Mouse (Mus musculus) embryonic facial prominence, embryonic 14.5 days (tissue): ENCODE results near the gene Myo5c. TPM values are rescaled to one million over a fixed set of nuclear protein-coding genes. Genes with fewer than 3 reads are reported as not detected.

Experiments used
- ATAC-seq: fragments of 200-750 bp; cut with Nextera tagmentation; 2 replicates; pipeline ENCODE4 v1.8.0; 2017; ENCODE audit warnings: low read depth, moderate number of reproducible peaks, moderate TSS enrichment
- DNase-seq: peaks from one replicate; pipeline ENCODE4 v3.0.0-alpha.2; 2015; ENCODE audit warnings: low spot score
- H3K27ac ChIP-seq: fragments of 300-500 bp; sonication (generic); replicated peaks from 2 replicates; pipeline ENCODE4 v1.5.1; 2014; ENCODE audit warnings: low read depth, mild to moderate bottlenecking, low read length, moderate library complexity
- H3K27me3 ChIP-seq: fragments of 300-500 bp; sonication (generic); replicated peaks from 2 replicates; pipeline ENCODE4 v1.6.1; 2014; ENCODE audit warnings: low read length; ENCODE audit not compliant: control insufficient read depth, insufficient read depth
- H3K36me3 ChIP-seq: fragments of 300-500 bp; sonication (generic); 2 replicates; pipeline ENCODE4 v1.6.1; 2014; ENCODE audit warnings: low read length, mixed read lengths; ENCODE audit not compliant: control insufficient read depth, insufficient read depth
- H3K4me1 ChIP-seq: fragments of 300-500 bp; sonication (generic); 2 replicates; pipeline ENCODE4 v1.6.1; 2014; ENCODE audit warnings: antibody characterized with exemption, low read length; ENCODE audit not compliant: control insufficient read depth, insufficient read depth
- H3K4me2 ChIP-seq: fragments of 300-500 bp; sonication (generic); 2 replicates; pipeline ENCODE4 v1.6.1; 2014; ENCODE audit warnings: low read depth, mild to moderate bottlenecking, low read length, moderate library complexity, mixed read lengths
- H3K4me3 ChIP-seq: fragments of 300-500 bp; sonication (generic); 2 replicates; pipeline ENCODE4 v1.5.1; 2014; ENCODE audit warnings: low read depth, mild to moderate bottlenecking, low read length
- H3K9ac ChIP-seq: fragments of 300-500 bp; sonication (generic); 2 replicates; pipeline ENCODE4 v1.6.1; 2014; ENCODE audit warnings: low read depth, mild to moderate bottlenecking, low read length, moderate library complexity, mixed read lengths
- H3K9me3 ChIP-seq: fragments of 300-500 bp; sonication (generic); 2 replicates; pipeline ENCODE4 v1.6.1; 2016; ENCODE audit warnings: low read length; ENCODE audit not compliant: control insufficient read depth
- WGBS: fragments of 180-500 bp; shearing (Covaris S2); extraction: QIAGEN DNeasy Blood & Tissue Kit; methylation state at CpG from one replicate; pipeline ENCODE4 v1.1.7; 2014; 5-methylcytosine and 5-hydroxymethylcytosine counted together
- polyA plus RNA-seq: library from polyadenylated mRNA; unstranded; fragments of >200 nt; fragmentation: Nextera tagmentation; extraction: Ambion mirVana; gene quantifications from 2 replicates; pipeline ENCODE4 v1.2.1, GENCODE M21; 2014

Gene Myo5c
- polyA plus RNA-seq, 1 experiment from 2014 or later: 3.4 TPM

DNA sequence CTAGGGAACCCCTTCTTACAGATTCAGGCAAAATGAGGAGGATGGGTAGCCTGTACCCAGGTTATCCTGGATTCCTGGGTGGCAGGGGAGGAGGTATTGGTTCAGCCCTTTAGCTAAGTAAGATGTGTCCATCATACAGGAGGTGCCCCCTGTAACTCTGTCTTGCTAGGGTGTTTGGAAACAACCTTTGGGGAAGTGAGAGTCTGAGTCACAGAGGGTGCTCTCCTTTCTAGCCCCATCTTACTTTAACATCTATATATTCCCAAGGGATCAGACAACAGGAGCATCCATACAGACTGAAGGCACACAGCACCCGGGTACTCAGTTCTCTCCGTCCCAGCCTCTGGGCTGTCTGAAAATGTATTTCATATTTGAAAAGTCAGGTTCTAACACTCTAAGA is 50.4 kb downstream of the Myo5c start:
- Histone ChIP-seq H3K36me3 (no peaks in the 10 kb centered on the region), H3K9ac (no peak overlapping the region)
- 90% methylated on average over 2 of the region's 2 CpGs for WGBS

DNA sequence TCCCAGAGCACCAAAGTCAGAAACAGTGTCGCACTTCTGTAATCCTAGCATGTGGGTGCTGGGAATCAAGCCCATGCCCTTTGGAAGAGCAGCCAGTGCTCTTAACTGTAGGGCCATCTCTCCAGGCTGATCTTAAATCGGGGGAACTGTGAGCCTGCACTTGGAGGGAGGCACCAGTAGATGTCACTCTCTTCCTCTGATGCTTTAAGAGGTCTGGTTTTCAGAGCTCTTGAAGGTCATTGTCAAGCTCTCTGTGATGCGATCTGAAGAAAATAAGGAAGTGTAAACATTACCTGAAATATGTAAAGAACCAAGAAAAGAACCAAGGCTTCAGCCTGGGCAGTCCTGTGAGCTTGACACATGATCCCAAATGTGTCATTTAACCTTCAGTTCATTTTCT is 51.0 kb downstream of the Myo5c start:
- WGBS: 17% methylated on average over 3 of the region's 3 CpGs
- DNase-seq (peak; percentile 72), ATAC-seq (no peak)
- Histone ChIP-seq H3K27me3 (no peaks in the 10 kb centered on the region), H3K9ac (no peak overlapping the region), H3K36me3 (no peaks in the 10 kb centered on the region), H3K4me1 (no peaks in the 10 kb centered on the region), H3K4me2 (no peak overlapping the region), H3K4me3 (no peak overlapping the region), H3K27ac (no peak overlapping the region), H3K9me3 (no peaks in the 10 kb centered on the region)

More for the DNA sequence above, 50.4 kb downstream of the Myo5c start:
- Histone ChIP-seq H3K4me3 (no peak overlapping the region), H3K4me2 (no peak overlapping the region), H3K4me1 (no peaks in the 10 kb centered on the region), H3K27me3 (no peaks in the 10 kb centered on the region), H3K9me3 (no peaks in the 10 kb centered on the region), H3K27ac (no peak overlapping the region)
- no peak for DNase-seq
- no peak for ATAC-seq

DNA sequence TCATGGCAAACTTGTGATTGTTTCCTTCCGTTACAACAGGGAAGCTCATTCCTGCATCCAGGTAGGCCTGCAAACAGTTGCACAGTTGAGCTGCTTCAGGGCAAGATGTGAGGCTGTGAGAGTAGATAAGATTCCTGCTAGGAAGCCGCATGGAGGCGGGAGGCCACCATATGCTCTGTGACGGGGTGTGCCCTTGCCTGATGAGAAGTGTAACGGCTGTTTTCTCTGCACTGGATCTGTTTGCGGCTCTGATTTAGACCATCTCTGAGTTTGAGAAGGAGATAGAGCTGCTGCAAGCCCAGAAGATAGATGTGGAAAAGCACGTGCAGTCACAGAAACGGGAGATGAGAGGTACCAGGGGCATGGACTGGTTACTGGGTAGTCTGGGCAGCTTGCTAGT is 51.8 kb downstream of the Myo5c start:
- no peak overlapping the region for H3K27ac ChIP-seq
- H3K27me3 ChIP-seq: no peaks in the 10 kb centered on the region
- no peaks in the 10 kb centered on the region for H3K36me3 ChIP-seq
- no peak for ATAC-seq
- no peak for DNase-seq
- no peaks in the 10 kb centered on the region for H3K4me1 ChIP-seq
- 84% methylated on average over 8 of the region's 8 CpGs for WGBS
- H3K4me3 ChIP-seq: no peak overlapping the region
- H3K4me2 ChIP-seq: no peak overlapping the region
- H3K9ac ChIP-seq: no peak overlapping the region
- H3K9me3 ChIP-seq: no peaks in the 10 kb centered on the region

DNA sequence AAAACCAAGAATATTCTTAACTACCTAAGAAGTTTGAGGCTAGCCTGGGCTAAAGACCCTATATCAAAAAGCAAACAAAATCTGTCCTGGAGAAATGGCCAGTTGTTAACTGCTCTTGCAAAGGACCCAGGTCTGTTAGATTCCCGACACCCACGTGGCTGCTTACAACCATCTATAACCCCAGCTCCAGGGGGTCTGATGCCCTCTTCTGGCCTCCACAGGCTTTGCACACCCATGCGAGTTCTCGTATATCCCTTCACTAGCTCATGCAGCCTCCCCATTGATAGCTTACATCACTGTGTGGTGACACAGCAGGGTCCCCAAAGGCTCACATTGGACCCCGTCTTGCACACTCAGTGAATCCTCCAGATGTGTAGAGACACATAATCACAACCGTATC is 53.5 kb downstream of the Myo5c start:
- H3K4me3 ChIP-seq: no peak overlapping the region
- H3K4me1 ChIP-seq: no peaks in the 10 kb centered on the region
- no peak overlapping the region for H3K4me2 ChIP-seq
- WGBS: 81% methylated on average over 6 of the region's 6 CpGs
- ATAC-seq (no peak), DNase-seq (no peak)
- no peak overlapping the region for H3K27ac ChIP-seq
- no peaks in the 10 kb centered on the region for H3K9me3 ChIP-seq
- no peaks in the 10 kb centered on the region for H3K27me3 ChIP-seq
- H3K36me3 ChIP-seq: no peaks in the 10 kb centered on the region
- H3K9ac ChIP-seq: no peak overlapping the region

DNA sequence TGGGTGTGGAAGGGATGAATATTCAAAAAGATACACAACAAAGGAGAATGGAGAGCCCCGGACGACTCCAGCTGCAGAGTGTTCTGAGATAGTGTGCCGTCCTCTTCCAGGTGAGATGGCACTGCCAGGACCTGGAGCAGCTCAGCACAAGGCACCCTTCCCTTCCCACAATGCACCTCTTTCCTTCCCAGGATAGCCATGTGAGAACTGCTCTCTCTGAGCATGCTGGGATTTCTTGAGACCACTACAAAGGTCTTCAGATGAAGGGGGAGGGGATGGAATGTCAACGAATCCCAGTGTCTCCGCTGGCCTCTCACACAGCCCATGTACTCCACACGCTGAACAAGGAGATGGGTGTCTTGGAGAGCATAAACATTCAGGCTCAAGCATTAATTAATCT is 55.8 kb downstream of the Myo5c start:
- H3K9ac ChIP-seq: no peak overlapping the region
- no peak overlapping the region for H3K4me3 ChIP-seq
- DNase-seq (no peak), ATAC-seq (no peak)
- no peak overlapping the region for H3K27ac ChIP-seq
- H3K36me3 ChIP-seq: no peaks in the 10 kb centered on the region
- H3K4me1 ChIP-seq: no peaks in the 10 kb centered on the region
- no peaks in the 10 kb centered on the region for H3K9me3 ChIP-seq
- whole genome bisulfite sequencing: 69% methylated on average over 6 of the region's 6 CpGs
- H3K4me2 ChIP-seq: no peak overlapping the region
- H3K27me3 ChIP-seq: no peaks in the 10 kb centered on the region

DNA sequence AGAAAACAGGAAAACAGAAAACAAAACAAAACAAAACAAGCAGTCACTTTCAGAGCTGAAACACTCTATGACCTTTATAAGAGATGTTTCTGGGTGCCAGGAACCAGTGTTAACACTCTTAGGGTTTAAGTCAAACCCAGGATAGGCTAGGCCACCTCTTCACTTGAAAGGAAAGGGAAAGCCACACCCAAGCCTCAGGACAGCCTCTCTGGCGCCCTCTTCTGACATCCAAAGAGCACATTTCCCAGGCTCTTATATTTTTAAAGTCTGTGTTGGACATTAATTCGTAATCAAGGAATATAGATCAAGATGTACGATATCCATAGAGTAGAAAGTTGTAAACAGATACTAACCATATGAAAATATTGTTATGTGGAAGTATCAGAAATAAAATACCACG is 57.7 kb downstream of the Myo5c start:
- no peak overlapping the region for H3K4me3 ChIP-seq
- H3K36me3 ChIP-seq: no peaks in the 10 kb centered on the region
- no peaks in the 10 kb centered on the region for H3K27me3 ChIP-seq
- H3K9ac ChIP-seq: no peak overlapping the region
- no peak for ATAC-seq
- H3K4me1 ChIP-seq: no peaks in the 10 kb centered on the region
- no peaks in the 10 kb centered on the region for H3K9me3 ChIP-seq
- H3K27ac ChIP-seq: no peak overlapping the region
- WGBS: 45% methylated on average over 4 of the region's 4 CpGs
- no peak overlapping the region for H3K4me2 ChIP-seq
- DNase-seq: peak; percentile 16

DNA sequence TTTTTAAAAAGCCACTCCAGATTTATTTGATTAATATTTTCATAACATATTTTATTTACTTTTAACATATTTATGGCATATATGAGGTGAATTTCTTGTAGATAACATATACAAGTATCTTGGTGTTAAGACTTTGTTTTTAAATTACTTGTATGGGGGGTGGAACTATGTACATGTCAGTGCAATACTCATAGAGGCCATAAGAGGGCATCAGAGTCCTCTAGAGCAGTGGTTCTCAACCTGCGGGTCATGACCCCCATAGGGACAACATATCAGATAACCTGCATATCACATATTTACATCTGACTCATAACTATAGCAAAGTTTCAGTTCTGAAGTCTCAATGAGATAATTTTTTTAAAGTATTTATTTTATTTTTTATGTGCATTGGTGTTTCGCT is 67.5 kb downstream of the Myo5c start:
- no peaks in the 10 kb centered on the region for H3K36me3 ChIP-seq
- H3K27me3 ChIP-seq: no peaks in the 10 kb centered on the region
- no peak overlapping the region for H3K4me2 ChIP-seq
- ATAC-seq: no peak
- H3K4me1 ChIP-seq: peaks cover 3% of the 10 kb centered on the region; the same call in 1 of the 2 replicates
- no peak for DNase-seq
- H3K9ac ChIP-seq: no peak overlapping the region
- no peaks in the 10 kb centered on the region for H3K9me3 ChIP-seq
- H3K4me3 ChIP-seq: no peak overlapping the region
- 86% methylated on average over 2 of the region's 2 CpGs for WGBS
- no peak overlapping the region for H3K27ac ChIP-seq

DNA sequence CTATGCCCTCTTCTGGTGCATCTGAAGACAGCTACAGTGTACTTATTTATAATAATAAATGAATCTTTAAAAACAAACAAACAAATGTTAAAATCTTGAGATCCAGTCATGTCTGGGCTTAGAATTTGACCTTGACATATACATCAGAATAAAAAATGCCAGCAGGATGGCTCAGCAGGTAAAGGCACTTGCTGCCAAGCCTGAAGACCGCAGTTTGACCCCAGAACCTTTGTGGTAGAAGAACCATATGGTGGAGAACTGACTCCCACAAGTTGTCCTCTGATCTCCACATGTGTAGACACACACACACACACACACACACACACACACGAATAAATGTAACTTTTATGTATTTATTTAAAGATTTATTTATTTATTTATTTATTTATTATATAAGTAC is 71.2 kb downstream of the Myo5c start:
- Histone ChIP-seq H3K27me3 (no peaks in the 10 kb centered on the region), H3K4me1 (peaks cover 3% of the 10 kb centered on the region; the same call in 1 of the 2 replicates), H3K4me3 (no peak overlapping the region), H3K36me3 (no peaks in the 10 kb centered on the region), H3K9ac (no peak overlapping the region), H3K9me3 (no peaks in the 10 kb centered on the region), H3K27ac (no peak overlapping the region), H3K4me2 (no peak overlapping the region)
- ATAC-seq (no peak), DNase-seq (no peak)
- 87% methylated on average over 2 of the region's 2 CpGs for WGBS

DNA sequence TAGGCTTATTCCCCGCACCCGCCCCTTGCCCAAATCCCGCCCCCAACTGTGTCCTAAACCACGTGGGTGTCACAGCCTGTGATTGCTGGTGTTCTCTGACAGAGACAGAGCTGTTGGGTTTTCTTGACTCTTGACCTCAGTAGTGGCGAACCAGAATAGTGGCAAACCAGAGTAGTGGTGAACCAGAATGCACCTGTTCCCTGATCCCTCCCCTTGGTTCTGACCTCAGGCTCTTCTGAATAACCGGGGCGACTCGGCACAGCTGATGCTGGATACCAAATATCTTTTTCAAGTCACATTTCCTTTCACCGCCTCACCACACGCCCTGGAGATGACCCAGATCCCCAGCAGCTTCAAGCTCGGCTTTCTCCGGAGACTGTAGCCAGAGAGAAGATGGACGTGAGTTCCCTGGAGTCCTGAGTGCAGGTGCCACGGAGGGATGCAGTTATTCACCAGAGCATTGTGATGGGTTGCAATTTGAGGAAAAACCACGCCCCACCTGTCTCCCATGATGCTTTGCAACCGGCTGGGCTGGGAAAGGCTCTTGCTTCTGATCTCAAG is 72.0 kb downstream of the Myo5c start:
- Histone ChIP-seq H3K36me3 (no peaks in the 10 kb centered on the region), H3K27ac (no peak overlapping the region), H3K4me2 (0 out of 2 replicates have a peak overlapping the region, but pooled peaks have one; percentile 14), H3K9me3 (no peaks in the 10 kb centered on the region), H3K27me3 (no peaks in the 10 kb centered on the region), H3K4me1 (peaks cover 3% of the 10 kb centered on the region; the same call in 1 of the 2 replicates), H3K4me3 (no peak overlapping the region), H3K9ac (no peak overlapping the region)
- DNase-seq: no peak
- ATAC-seq: peak; percentile 37; the same call in 1 of the 2 replicates
- 40% methylated on average over 16 of the region's 16 CpGs for WGBS
